ENCODE assay signal across 22 mouse cellular contexts in genomic region chr9:102857856-102858255, GRCm38 (mm10). TPM values are rescaled to one million over a fixed set of nuclear protein-coding genes. Genes with fewer than 3 reads are reported as not detected.
DNase-seq lines count a peak whose midpoint lies in the region; ATAC-seq and TF ChIP-seq lines count a peak whose summit lies in the region.
"Had no signal": no experiment of that assay in that cellular context is flagged by ENCODE, and none has a peak within 500 bp of the region (broad histone marks: within the 10 kb centered on the region; RNA-seq: fewer than 3 reads in every experiment).

No protein-coding gene starts in this region.

- peak; percentile 58 for DNase-seq in kidney, adult 2 months
- no peak for DNase-seq in kidney, postnatal 10 days
- no peak for DNase-seq in neural tube, embryonic 10.5 days (ENCODE audit: extremely low spot score, low spot score)
- DNase-seq in limb, embryonic 10.5 days (ENCODE audit: low spot score), result no peak
- no peak for DNase-seq in spleen, adult 12 weeks (ENCODE audit: low spot score)
- no peak for DNase-seq in natural killer cell, adult 2 months (ENCODE audit: low spot score in 2 of 2)
- DNase-seq in heart, adult 18-20 months, result no peak
- DNase-seq: adrenal gland, adult 2 months; B cell, adult 2 months; cerebellum, adult 18-20 months; right cerebral cortex, postnatal 14 days had no signal

- WGBS in kidney, adult 2 months, result 31% methylated on average over 2 of the region's 2 CpGs
- 90% methylated on average over 2 of the region's 2 CpGs for WGBS in neural tube, embryonic 15.5 days
- 95% methylated on average over 2 of the region's 2 CpGs for WGBS in limb, embryonic 10.5 days

- H3K9me3 ChIP-seq in neural tube, embryonic 15.5 days (replicated peaks), result no peaks in the 10 kb centered on the region
- no peaks in the 10 kb centered on the region for H3K9me3 ChIP-seq in limb, embryonic 10.5 days (replicated peaks)
- H3K9me3 ChIP-seq: heart, embryonic 15.5 days; hindbrain, embryonic 13.5 days had no signal

- H3K27me3 ChIP-seq in kidney, adult 2 months (replicated peaks; ENCODE audit: control insufficient read depth, insufficient read depth, low read length), result no peaks in the 10 kb centered on the region
- no peaks in the 10 kb centered on the region for H3K27me3 ChIP-seq in neural tube, embryonic 15.5 days (replicated peaks)
- H3K27me3 ChIP-seq in limb, embryonic 10.5 days (ENCODE audit: low read depth, poor library complexity, severe bottlenecking), result no peaks in the 10 kb centered on the region
- H3K27me3 ChIP-seq: heart, embryonic 15.5 days; hindbrain, embryonic 13.5 days; liver, embryonic 12.5 days; midbrain, embryonic 12.5 days had no signal

- no peak overlapping the region for H3K4me2 ChIP-seq in neural tube, embryonic 15.5 days
- H3K4me2 ChIP-seq: heart, embryonic 15.5 days; hindbrain, embryonic 13.5 days; liver, embryonic 12.5 days; midbrain, embryonic 12.5 days had no signal

- no peak overlapping the region for H3K9ac ChIP-seq in neural tube, embryonic 15.5 days (replicated peaks)
- H3K9ac ChIP-seq: heart, embryonic 15.5 days; hindbrain, embryonic 13.5 days; liver, embryonic 12.5 days; midbrain, embryonic 12.5 days had no signal

- peaks cover 19% of the 10 kb centered on the region; the same call in 1 of the 2 replicates for H3K4me1 ChIP-seq in kidney, adult 2 months (ENCODE audit: control insufficient read depth, insufficient read depth, low read length)
- H3K4me1 ChIP-seq in neural tube, embryonic 15.5 days, result 0 out of 2 replicates have a peak, but pooled peaks cover 22% of the 10 kb centered on the region
- peaks cover 33% of the 10 kb centered on the region for H3K4me1 ChIP-seq in limb, embryonic 10.5 days

- H3K36me3 ChIP-seq in kidney, adult 2 months (ENCODE audit: control insufficient read depth, insufficient read depth, low read length), result no peaks in the 10 kb centered on the region
- no peaks in the 10 kb centered on the region for H3K36me3 ChIP-seq in neural tube, embryonic 15.5 days
- peaks cover 58% of the 10 kb centered on the region for H3K36me3 ChIP-seq in limb, embryonic 10.5 days
- H3K36me3 ChIP-seq: heart, embryonic 15.5 days had no signal

- no peak overlapping the region for H3K27ac ChIP-seq in kidney, adult 2 months (ENCODE audit: insufficient read depth, low read depth, low read length)
- H3K27ac ChIP-seq in neural tube, embryonic 15.5 days (replicated peaks), result 0 out of 2 replicates have a peak overlapping the region, but pooled peaks have one; percentile 33
- H3K27ac ChIP-seq in limb, embryonic 10.5 days, result peak overlapping the region; percentile 51; the same call in 1 of the 2 replicates
- H3K27ac ChIP-seq: heart, embryonic 15.5 days; hindbrain, embryonic 13.5 days; layer of hippocampus, adult 2 months; left cerebral cortex, adult 2 months; liver, embryonic 12.5 days; macrophage; midbrain, embryonic 12.5 days had no signal

- no peak for TF ChIP-seq POLR2A in kidney, adult 2 months (IDR thresholded peaks at IDR 0.05; ENCODE audit: low read depth, low read length)

- no peak overlapping the region for H3K4me3 ChIP-seq in kidney, adult 2 months (ENCODE audit: insufficient read depth, low read depth, low read length)
- H3K4me3 ChIP-seq in neural tube, embryonic 15.5 days (replicated peaks), result no peak overlapping the region
- no peak overlapping the region for H3K4me3 ChIP-seq in limb, embryonic 10.5 days
- H3K4me3 ChIP-seq: erythroblast, embryonic 14.5 days; heart, embryonic 15.5 days; hindbrain, embryonic 13.5 days; layer of hippocampus, adult 2 months; left cerebral cortex, adult 2 months; liver, embryonic 12.5 days; midbrain, embryonic 12.5 days; myocyte had no signal

- no peak for TF ChIP-seq CTCF in kidney, adult 2 months (conservative IDR thresholded peaks at IDR 0.05; ENCODE audit: insufficient read depth, insufficient read length, low read depth, low read length)

- ATAC-seq in neural tube, embryonic 15.5 days (ENCODE audit: low FRiP score), result no peak
- ATAC-seq: forebrain, embryonic 16.5 days; liver, embryonic 12.5 days had no signal

RNA-seq across cellular contexts. Expression of gene Ryk, which starts 23.1 kb away (rescaled TPM):
- 41.2 and 42.7 TPM in 2 replicates for polyA plus RNA-seq in kidney, adult 2 months (2012; rRNA removed)
- 9.7 and 11.1 TPM in 2 replicates for polyA plus RNA-seq in neural tube, embryonic 15.5 days (2015; fragmentation: Nextera tagmentation; extraction: Ambion mirVana)
- 17.8 and 18.6 TPM in 2 replicates for polyA plus RNA-seq in limb, embryonic 10.5 days (2016; fragmentation: Nextera tagmentation; extraction: Ambion mirVana)
- total RNA-seq in heart, adult 18-20 months (2021), result 10 to 100 TPM; 35.6 to 40.0 TPM
